Mouse (Mus musculus) kidney, adult 2 months (tissue): ENCODE measurements around the gene Gabrb2.

Experiments used
- CTCF ChIP-seq: fragments of 200-500 bp; conservative IDR thresholded peaks from 2 replicates; pipeline ENCODE4 v1.5.1; 2011; ENCODE audit warnings: low read depth, mild to moderate bottlenecking, control low read depth, low read length, moderate library complexity, mixed read lengths; ENCODE audit not compliant: insufficient read depth, insufficient read length
- POLR2A ChIP-seq: fragments of 200-500 bp; IDR thresholded peaks from one replicate; pipeline ENCODE4 v1.6.1; 2011; ENCODE audit warnings: low read depth, low read length, control low read depth

DNA sequence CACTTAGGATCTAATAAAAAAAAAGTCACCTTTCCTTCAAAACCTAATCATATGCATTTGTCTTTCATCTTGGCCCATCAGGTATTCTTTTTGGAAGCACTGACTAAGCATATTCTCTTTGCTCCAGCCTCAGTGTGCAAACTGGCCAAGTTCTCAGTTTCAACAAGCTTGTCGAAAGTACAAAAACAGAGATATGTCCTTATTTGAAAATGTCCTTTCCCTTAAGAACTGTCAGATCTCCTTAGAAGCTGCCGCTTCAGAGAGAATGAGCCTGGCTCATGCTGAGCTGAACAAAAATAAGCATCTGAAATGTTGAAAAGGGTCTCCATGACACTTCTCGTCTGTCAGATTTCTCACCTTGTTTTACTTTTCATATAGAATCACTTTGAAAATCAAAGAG lies 55.0 kb downstream of the Gabrb2 start:
- no peak for TF ChIP-seq CTCF
- no peak for TF ChIP-seq POLR2A
